Mouse (Mus musculus): ENCODE measurements around the gene Rdx. TPM values are rescaled to one million over a fixed set of nuclear protein-coding genes. Genes with fewer than 3 reads are reported as not detected.
A peak's percentile ranks its signal among the peaks of the same experiment; 100 is the strongest.

The Rdx gene
- total RNA-seq, 2 experiments from 2014 or later: 120 to 138 TPM

DNA sequence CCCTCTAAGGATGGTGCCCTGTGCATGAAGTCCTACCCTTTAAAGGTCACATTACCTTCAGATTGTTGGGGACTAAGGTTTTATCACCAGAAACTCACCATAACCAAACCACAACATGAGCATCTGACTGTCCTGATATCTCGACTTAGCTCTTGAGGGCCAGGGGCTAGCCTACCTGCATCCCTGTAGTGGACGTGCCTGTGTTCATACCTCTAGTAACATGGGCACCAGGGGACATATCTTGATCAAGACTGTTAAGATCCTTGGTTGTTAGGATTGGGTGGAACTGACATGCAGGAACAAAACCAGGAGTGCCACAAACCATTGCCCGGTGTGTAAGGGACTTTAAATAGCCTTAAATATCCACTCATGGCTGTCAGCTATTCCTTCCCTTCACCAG lies 60.2 kb downstream of the Rdx start:
- no peak for DNase-seq

DNA sequence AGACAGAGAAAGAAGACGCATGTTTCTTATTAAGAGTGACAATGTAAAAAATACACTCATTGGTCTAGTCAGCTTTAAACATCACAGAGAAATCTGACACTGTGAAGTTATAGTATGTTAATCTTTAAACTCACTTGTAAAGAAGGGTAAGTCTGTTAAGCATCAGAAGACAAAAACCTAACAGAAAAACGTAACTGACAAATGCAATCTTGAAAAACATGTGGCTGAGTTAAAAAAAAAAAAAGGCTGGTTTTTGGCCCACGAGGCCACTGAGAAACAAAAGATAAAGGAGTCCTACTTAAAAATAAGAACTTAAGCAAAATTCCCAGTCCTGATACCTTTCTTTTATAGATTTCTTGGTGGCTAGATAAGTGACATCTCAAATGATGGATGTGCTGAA lies 63.8 kb downstream of the Rdx start:
- DNase-seq: no peak

DNA sequence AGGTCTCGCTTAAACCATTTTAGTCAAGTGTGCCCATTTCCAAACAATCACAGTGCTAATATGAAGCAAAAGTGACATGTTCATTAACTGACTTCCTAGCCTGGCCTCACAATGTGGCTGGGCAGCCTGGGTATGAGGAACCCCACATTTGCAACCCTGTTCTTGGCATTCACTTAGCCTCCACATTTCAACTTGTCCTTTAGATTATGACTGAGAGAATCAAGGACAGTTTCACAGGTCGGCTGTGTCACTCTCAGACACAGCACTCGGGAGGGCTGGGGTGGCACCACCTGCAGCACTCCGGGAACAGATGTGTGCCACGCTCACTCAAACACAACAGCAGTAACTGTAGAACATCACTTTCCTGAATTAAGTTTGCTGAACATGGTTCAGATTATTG lies 66.1 kb downstream of the Rdx start:
- no peak for DNase-seq

DNA sequence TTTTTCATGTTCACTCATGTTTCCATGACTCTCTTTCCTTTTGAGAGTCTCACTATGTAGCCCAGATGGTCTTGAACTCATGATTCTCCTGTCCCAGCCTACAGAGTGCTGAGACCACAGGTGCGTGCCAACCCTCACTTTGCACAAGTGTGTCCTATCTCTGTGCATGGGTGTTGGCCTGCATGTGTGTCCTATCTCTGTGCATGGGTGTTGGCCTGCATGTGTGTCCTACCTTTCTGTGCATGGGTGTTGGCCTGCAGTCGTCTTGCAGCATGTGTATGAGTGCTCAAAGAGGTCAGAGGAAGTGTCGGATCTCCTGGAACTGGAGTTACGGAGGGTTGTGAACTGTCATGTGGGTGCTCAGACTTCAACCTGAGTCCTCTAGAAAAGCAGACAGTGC lies 72.2 kb downstream of the Rdx start:
- DNase-seq: no peak

DNA sequence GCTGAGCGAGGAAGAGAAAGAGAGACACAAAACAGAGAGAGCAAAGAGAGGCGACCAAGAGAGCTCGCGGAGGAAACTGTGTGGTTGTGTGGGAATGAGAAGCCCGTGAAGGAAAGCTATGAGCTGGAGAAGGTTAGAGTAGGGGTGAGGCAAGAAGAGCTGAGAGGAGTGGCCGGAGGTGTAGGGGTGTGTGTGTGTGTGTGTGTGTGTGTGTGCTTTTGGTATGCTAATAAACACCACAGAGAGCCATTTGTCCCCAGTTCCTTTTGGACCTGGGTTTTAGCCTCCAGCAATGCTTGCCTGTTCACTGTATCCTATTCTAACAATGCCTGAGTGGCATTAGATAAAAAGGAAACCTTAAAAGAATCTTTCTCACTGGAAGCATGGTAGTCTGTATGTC lies 78.3 kb downstream of the Rdx start:
- DNase-seq: no peak

DNA sequence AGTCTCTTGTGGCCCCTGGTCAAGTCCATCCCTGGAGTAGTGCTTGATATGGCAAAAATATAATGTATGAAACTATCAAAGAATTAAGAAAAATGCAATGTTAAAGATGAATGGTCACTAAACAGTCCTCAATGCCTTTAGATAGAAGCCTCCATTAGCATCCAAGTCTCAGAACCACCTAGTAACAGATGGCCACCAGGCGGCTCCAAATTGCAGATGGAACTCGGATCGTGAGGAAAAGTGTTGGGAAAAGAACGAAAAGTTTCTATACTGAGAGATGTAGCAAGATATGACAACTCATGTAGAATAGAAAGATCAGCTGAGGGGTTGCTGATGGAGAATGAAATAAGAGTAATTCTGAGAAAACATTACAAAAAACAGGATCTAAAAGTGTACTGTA lies 83.4 kb downstream of the Rdx start:
- peak in 1 of 2 experiments; percentile 41 for DNase-seq

DNA sequence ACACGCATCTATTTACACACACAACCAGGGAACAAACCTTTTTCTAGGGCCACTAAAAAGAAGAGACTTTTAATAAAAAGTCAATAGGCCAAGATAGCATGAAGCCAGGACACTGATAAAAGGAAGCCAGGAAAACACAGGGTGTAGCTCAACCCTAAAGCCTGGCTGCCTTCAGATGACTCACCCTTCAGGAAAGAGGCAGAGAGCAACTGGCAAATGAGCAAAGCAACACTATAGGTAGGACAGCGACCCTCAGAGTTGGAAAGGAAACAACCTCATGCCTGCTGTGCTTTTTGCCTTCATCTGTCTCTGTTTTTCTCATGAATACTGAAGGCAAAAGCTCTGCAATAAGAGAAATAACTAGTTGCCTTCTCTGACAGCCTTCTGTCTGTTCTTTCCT lies 85.8 kb downstream of the Rdx start:
- DNase-seq: peak in 1 of 2 experiments; percentile 27

Small RNA genes lying within 50 kb of the gene (microRNA-seq; reads per million reads assigned to microRNA genes)
- gene Gm27686: 0.75 reads per million
- not detected for gene Mir6244

Other genes with a start within 250 kb of the Rdx start
- gene Fdx1, start 83.6 kb upstream of the Rdx start, total RNA-seq (2021): 1,000 to 10,000 TPM; 2,132 to 4,124 TPM
- gene Zc3h12c, start 121.4 kb downstream of the Rdx start, total RNA-seq (2021): 10 to 100 TPM; 24.5 to 27.2 TPM

Measured in adrenal gland, postnatal 36 days (tissue).